Mouse (Mus musculus) inflammation-experienced regulatory T-cells (primary cell): ENCODE measurements around the gene Pagr1b. TPM values are rescaled to one million over a fixed set of nuclear protein-coding genes. Genes with fewer than 3 reads are reported as not detected.

Source experiments
- polyA plus RNA-seq, 2 experiments: library from polyadenylated mRNA; unstranded; fragments of 100-300 nt; shearing (Covaris generic); gene quantifications; one replicate each; pipeline ENCODE4 v1.2.1; 2017

Gene Pagr1b
- polyA plus RNA-seq, result 1 to 10 TPM in 1 of 2 experiments, under 1 TPM in 1; 0.71 to 3.4 TPM

GRCm38 (mm10) chr7:127016481-127016485 is at the start of gene Pagr1b:
Gene Pagr1b (minus strand): TSS chr7:127016484.

GRCm38 (mm10) chr7:127041851-127042672 is 25.8 kb upstream of the Pagr1b start, which contains the start of gene Kif22:
Gene Kif22 (minus strand): TSS chr7:127042471.

DNA sequence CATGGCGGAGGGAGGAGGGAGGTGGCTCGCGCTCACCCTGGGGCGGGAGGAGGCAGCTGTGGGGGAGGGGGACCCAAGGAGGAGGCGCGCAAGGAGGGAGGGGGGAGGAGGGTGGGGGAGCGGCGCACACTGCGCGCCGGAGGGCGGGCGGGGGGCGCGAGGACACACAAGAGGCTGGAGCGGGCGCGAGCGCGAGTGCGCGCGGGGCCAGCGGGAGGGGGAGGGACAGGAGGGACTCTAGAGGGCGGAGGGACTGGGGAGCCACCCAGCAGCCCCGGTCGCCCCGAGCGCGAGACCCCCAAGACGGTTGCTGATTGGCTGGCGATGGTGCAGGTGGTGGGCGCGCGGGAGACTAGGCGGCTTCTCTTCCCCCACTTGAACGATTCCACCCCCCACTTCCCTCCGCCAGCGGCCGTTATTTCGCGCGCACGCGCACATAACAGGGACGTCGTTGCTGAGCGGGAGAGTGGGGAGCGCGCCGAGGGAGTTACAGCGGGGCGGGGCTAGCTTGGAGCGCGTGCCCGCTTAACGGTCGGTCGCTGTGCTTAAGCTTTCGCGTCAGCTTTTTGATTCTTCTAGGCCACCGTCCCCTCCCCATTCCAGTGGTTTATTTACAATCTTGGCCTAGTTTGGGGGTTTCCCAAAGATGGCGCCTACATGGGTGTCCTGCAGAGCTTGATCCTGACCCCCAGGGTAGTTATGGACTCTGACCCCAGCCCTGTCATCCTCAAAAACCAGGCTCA is 10.9 kb upstream of the Pagr1b start, which contains the start of gene Maz:
Maz (minus strand) TSS at position 54 of the 743 bp plus-strand sequence.

GRCm38 (mm10) chr7:127020901-127021562 is 4.7 kb upstream of the Pagr1b start, which contains the start of the genes Gm42742 and Prrt2:
Gene Gm42742 (minus strand): TSS chr7:127021097.
Gene Prrt2 (minus strand): TSS chr7:127021211.

GRCm38 (mm10) chr7:127016971-127017949 is 976 bp upstream of the Pagr1b start, which contains the start of gene Pagr1a:
Gene Pagr1a (minus strand): TSS chr7:127017352.

GRCm38 (mm10) chr7:127014320-127014719 is 2.0 kb downstream of the Pagr1b start, which contains the start of gene Mvp:
Gene Mvp (minus strand): TSS chr7:127014621.

DNA sequence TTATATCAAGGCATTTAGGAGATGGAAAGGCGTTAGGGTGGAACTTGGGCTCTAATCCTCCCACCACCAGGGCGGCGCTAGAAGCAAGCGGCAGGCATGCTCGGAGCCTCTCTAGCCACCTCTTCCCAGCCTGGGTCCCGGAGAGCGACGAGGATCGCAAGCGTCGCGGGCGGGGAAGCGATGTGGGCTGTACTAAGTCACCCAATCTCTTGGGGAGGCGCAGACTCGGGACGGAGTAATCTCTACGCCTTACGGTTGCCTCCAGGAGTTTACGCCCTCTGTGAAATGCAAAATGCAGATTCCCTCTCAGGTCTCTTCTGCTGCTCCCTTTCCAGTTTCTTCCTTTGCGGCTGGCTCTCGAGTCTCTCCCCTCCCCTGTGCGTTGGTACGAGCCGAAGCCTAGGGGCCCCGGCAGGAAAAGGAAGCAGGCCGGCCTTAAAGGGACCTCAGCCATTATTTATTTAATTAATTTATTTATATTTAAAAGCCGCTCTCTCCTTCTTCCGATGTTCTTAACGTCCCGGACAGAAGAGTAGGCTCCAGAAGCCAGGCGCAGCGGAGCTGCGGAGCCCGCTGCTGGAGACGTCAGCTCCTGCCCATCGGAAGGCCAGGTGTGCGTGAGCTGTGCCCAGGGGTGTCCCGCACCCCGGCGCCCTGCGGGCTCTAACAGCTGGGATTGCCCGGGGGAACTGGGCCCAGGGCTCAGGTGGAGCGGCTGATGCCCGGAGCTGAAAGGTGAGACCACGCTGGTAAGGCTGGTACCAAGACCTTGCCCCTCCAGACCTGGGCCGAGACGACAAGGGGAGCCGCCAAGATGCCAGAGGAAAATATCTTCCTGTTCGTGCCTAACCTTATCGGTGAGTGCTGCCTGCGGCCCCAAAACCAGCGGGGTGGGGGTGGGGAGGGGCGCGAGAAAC is 40.1 kb downstream of the Pagr1b start, which contains the start of gene Cdiptos:
Cdiptos (minus strand) TSS at position 149 of the 917 bp plus-strand sequence.

GRCm38 (mm10) chr7:126975893-126975949 is 40.6 kb downstream of the Pagr1b start, which contains the start of gene Cdipt:
Gene Cdipt (plus strand): TSS chr7:126975914.

Other genes starting within 250 kb of the Pagr1b start
- gene Ypel3, start 239.5 kb downstream of the Pagr1b start, polyA plus RNA-seq, result 100 to 1,000 TPM; 490 to 573 TPM
- 1 to 10 TPM; 4.3 to 6.4 TPM for gene Tbx6, start 235.0 kb downstream of the Pagr1b start, polyA plus RNA-seq
- 100 to 1,000 TPM; 363 to 467 TPM for gene Ppp4c, start 224.0 kb downstream of the Pagr1b start, polyA plus RNA-seq
- under 1 TPM; 0.16 to 0.97 TPM for gene Fam57b, start 218.8 kb downstream of the Pagr1b start, polyA plus RNA-seq
- gene 4930451I11Rik, start 184.8 kb downstream of the Pagr1b start, polyA plus RNA-seq, result not detected
- not detected for gene Doc2a, start 169.1 kb downstream of the Pagr1b start, polyA plus RNA-seq
- 1 to 10 TPM; 7.9 to 8.7 TPM for gene Hirip3, start 154.5 kb downstream of the Pagr1b start, polyA plus RNA-seq
- 10 to 100 TPM; 75.8 to 78.6 TPM for gene Ino80e, start 154.1 kb downstream of the Pagr1b start, polyA plus RNA-seq
- 10 to 100 TPM; 44.6 to 51.3 TPM for gene Taok2, start 131.8 kb downstream of the Pagr1b start, polyA plus RNA-seq
- 10 to 100 TPM; 39.4 to 53.1 TPM for gene Tmem219, start 93.6 kb downstream of the Pagr1b start, polyA plus RNA-seq
- gene Kctd13, start 87.6 kb downstream of the Pagr1b start, polyA plus RNA-seq, result 10 to 100 TPM; 31.6 to 38.0 TPM
- under 1 TPM; 0.19 to 0.69 TPM for gene Asphd1, start 66.9 kb downstream of the Pagr1b start, polyA plus RNA-seq
- 1 to 10 TPM in 1 of 2 experiments, under 1 TPM in 1; 0.74 to 1.0 TPM for gene Sez6l2, start 65.9 kb downstream of the Pagr1b start, polyA plus RNA-seq
- gene Cdipt, start 40.6 kb downstream of the Pagr1b start, polyA plus RNA-seq, result 100 to 1,000 TPM; 248 to 261 TPM
- gene Cdiptos, start 40.4 kb downstream of the Pagr1b start, polyA plus RNA-seq, result 1 to 10 TPM in 1 of 2 experiments, under 1 TPM in 1; 0.94 to 3.5 TPM
- gene Mvp, start 1.9 kb downstream of the Pagr1b start, polyA plus RNA-seq, result 10 to 100 TPM; 49.5 to 51.3 TPM
- gene Pagr1a, start 868 bp upstream of the Pagr1b start, polyA plus RNA-seq, result 100 to 1,000 TPM; 140 to 147 TPM
- gene Gm42742, start 4.6 kb upstream of the Pagr1b start, polyA plus RNA-seq, result 10 to 100 TPM; 35.6 to 68.8 TPM
- 10 to 100 TPM in 1 of 2 experiments, 1 to 10 TPM in 1; 9.5 to 16.8 TPM for gene Prrt2, start 4.7 kb upstream of the Pagr1b start, polyA plus RNA-seq
- gene Maz, start 10.6 kb upstream of the Pagr1b start, polyA plus RNA-seq, result 100 to 1,000 TPM; 152 to 157 TPM
- gene Kif22, start 26.0 kb upstream of the Pagr1b start, polyA plus RNA-seq, result 10 to 100 TPM; 10.1 to 11.0 TPM
- 1 to 10 TPM in 1 of 2 experiments, not detected in 1; 1.0 TPM for gene Zg16, start 70.8 kb upstream of the Pagr1b start, polyA plus RNA-seq
- gene AI467606, start 74.9 kb upstream of the Pagr1b start, polyA plus RNA-seq, result 100 to 1,000 TPM; 320 to 356 TPM
- gene Qprt, start 105.7 kb upstream of the Pagr1b start, polyA plus RNA-seq, result 10 to 100 TPM; 17.9 to 21.1 TPM
- 100 to 1,000 TPM in 1 of 2 experiments, 10 to 100 TPM in 1; 81.1 to 120 TPM for gene Spn, start 121.3 kb upstream of the Pagr1b start, polyA plus RNA-seq
- gene Cd2bp2, start 179.6 kb upstream of the Pagr1b start, polyA plus RNA-seq, result 10 to 100 TPM; 59.9 to 63.9 TPM
- 100 to 1,000 TPM in 1 of 2 experiments, 10 to 100 TPM in 1; 71.6 to 101 TPM for gene Tbc1d10b, start 192.0 kb upstream of the Pagr1b start, polyA plus RNA-seq
- 10 to 100 TPM; 11.1 to 22.9 TPM for gene Mylpf, start 192.4 kb upstream of the Pagr1b start, polyA plus RNA-seq
- gene Zfp553, start 216.6 kb upstream of the Pagr1b start, polyA plus RNA-seq, result 10 to 100 TPM; 20.4 to 32.8 TPM
- 100 to 1,000 TPM; 433 to 501 TPM for gene Sept1, start 216.6 kb upstream of the Pagr1b start, polyA plus RNA-seq
- gene Zfp771, start 227.8 kb upstream of the Pagr1b start, polyA plus RNA-seq, result 10 to 100 TPM; 14.6 to 20.7 TPM
- gene Dctpp1, start 244.2 kb upstream of the Pagr1b start, polyA plus RNA-seq, result 10 to 100 TPM; 27.8 to 34.4 TPM